Mouse (Mus musculus): ENCODE results near the gene Fam222b. TPM values are rescaled to one million over a fixed set of nuclear protein-coding genes. Genes with fewer than 3 reads are reported as not detected.

Fam222b gene
- polyA plus RNA-seq, 1 experiment from 2014 or later = 17.3 TPM

- no peak overlapping the region for H3K4me2 ChIP-seq (replicated peaks)
- no peak overlapping the region for H3K27ac ChIP-seq (replicated peaks)
- no peak overlapping the region for H3K4me3 ChIP-seq (replicated peaks)
- H3K36me3 ChIP-seq = peaks cover 64% of the 10 kb centered on the region
- no peaks in the 10 kb centered on the region for H3K9me3 ChIP-seq (replicated peaks)
- WGBS = 28% methylated on average over 2 of the region's 2 CpGs
- ATAC-seq (ENCODE audit: insufficient number of reproducible peaks, low FRiP score, low TSS enrichment, low read depth) = no peak
- H3K27me3 ChIP-seq = no peaks in the 10 kb centered on the region
- no peak overlapping the region for H3K9ac ChIP-seq
- peaks cover 52% of the 10 kb centered on the region for H3K4me1 ChIP-seq
Observed at GRCm38 (mm10) chr11:78159096-78159495, 64.6 kb downstream of the Fam222b start.

- ATAC-seq (ENCODE audit: insufficient number of reproducible peaks, low FRiP score, low TSS enrichment, low read depth) = no peak
- H3K27ac ChIP-seq (replicated peaks) = 0 out of 2 replicates have a peak overlapping the region, but pooled peaks have one; percentile 11
- peaks cover 50% of the 10 kb centered on the region for H3K4me1 ChIP-seq
- H3K27me3 ChIP-seq = no peaks in the 10 kb centered on the region
- H3K36me3 ChIP-seq = peaks cover 59% of the 10 kb centered on the region
- no peak overlapping the region for H3K4me3 ChIP-seq (replicated peaks)
- no peaks in the 10 kb centered on the region for H3K9me3 ChIP-seq (replicated peaks)
- H3K4me2 ChIP-seq (replicated peaks) = no peak overlapping the region
- no peak overlapping the region for H3K9ac ChIP-seq
- WGBS = 70% methylated on average over 7 of the region's 7 CpGs
Observed at GRCm38 (mm10) chr11:78159557-78159956, 65.1 kb downstream of the Fam222b start.

- no peaks in the 10 kb centered on the region for H3K9me3 ChIP-seq (replicated peaks)
- no peak overlapping the region for H3K9ac ChIP-seq
- H3K4me1 ChIP-seq = peaks cover 50% of the 10 kb centered on the region
- peak overlapping the region; percentile 11; the same call in 1 of the 2 replicates for H3K27ac ChIP-seq (replicated peaks)
- H3K4me3 ChIP-seq (replicated peaks) = no peak overlapping the region
- no peak for ATAC-seq (ENCODE audit: insufficient number of reproducible peaks, low FRiP score, low TSS enrichment, low read depth)
- WGBS = 78% methylated on average over 18 of the region's 18 CpGs
- no peaks in the 10 kb centered on the region for H3K27me3 ChIP-seq
- H3K36me3 ChIP-seq = peaks cover 55% of the 10 kb centered on the region
- no peak overlapping the region for H3K4me2 ChIP-seq (replicated peaks)
Observed at GRCm38 (mm10) chr11:78160171-78160570, 65.7 kb downstream of the Fam222b start.

- Histone ChIP-seq H3K9me3 (replicated peaks) (no peaks in the 10 kb centered on the region), H3K27ac (replicated peaks) (peak overlapping the region; percentile 11; the same call in 1 of the 2 replicates), H3K27me3 (no peaks in the 10 kb centered on the region), H3K4me1 (peaks cover 51% of the 10 kb centered on the region), H3K36me3 (peaks cover 55% of the 10 kb centered on the region), H3K4me3 (replicated peaks) (no peak overlapping the region), H3K4me2 (replicated peaks) (no peak overlapping the region), H3K9ac (no peak overlapping the region)
- 88% methylated on average over 3 of the region's 3 CpGs for WGBS
- no peak for ATAC-seq (ENCODE audit: insufficient number of reproducible peaks, low FRiP score, low TSS enrichment, low read depth)
Observed at GRCm38 (mm10) chr11:78160675-78161074, 66.2 kb downstream of the Fam222b start.

GRCm38 (mm10) chr11:78161169-78161568, 66.7 kb downstream of the Fam222b start:
- no peak overlapping the region for H3K4me2 ChIP-seq (replicated peaks)
- no peak overlapping the region for H3K9ac ChIP-seq
- H3K27ac ChIP-seq (replicated peaks) = no peak overlapping the region; the same call in 1 of the 2 replicates
- WGBS = 88% methylated on average over 14 of the region's 14 CpGs
- H3K4me1 ChIP-seq = peaks cover 56% of the 10 kb centered on the region
- peaks cover 55% of the 10 kb centered on the region for H3K36me3 ChIP-seq
- H3K27me3 ChIP-seq = no peaks in the 10 kb centered on the region
- H3K9me3 ChIP-seq (replicated peaks) = no peaks in the 10 kb centered on the region
- no peak overlapping the region for H3K4me3 ChIP-seq (replicated peaks)
- ATAC-seq (ENCODE audit: insufficient number of reproducible peaks, low FRiP score, low TSS enrichment, low read depth) = no peak

GRCm38 (mm10) chr11:78161968-78162367, 67.5 kb downstream of the Fam222b start:
- H3K9ac ChIP-seq = no peak overlapping the region
- 31% methylated on average over 4 of the region's 4 CpGs for WGBS
- ATAC-seq (ENCODE audit: insufficient number of reproducible peaks, low FRiP score, low TSS enrichment, low read depth) = no peak
- H3K36me3 ChIP-seq = peaks cover 51% of the 10 kb centered on the region
- peaks cover 62% of the 10 kb centered on the region for H3K4me1 ChIP-seq
- H3K9me3 ChIP-seq (replicated peaks) = no peaks in the 10 kb centered on the region
- H3K4me3 ChIP-seq (replicated peaks) = peak overlapping the region; percentile 94; the same call in 1 of the 2 replicates
- no peaks in the 10 kb centered on the region for H3K27me3 ChIP-seq
- peak overlapping the region; percentile 96 for H3K27ac ChIP-seq (replicated peaks)
- H3K4me2 ChIP-seq (replicated peaks) = peak overlapping the region; percentile 89

- Histone ChIP-seq H3K27ac (replicated peaks) (peak overlapping the region; percentile 96), H3K4me3 (replicated peaks) (peak overlapping the region; percentile 94)
Observed at GRCm38 (mm10) chr11:78162504-78162903, 68.0 kb downstream of the Fam222b start.

GRCm38 (mm10) chr11:78163045-78163444, 68.6 kb downstream of the Fam222b start:
- Histone ChIP-seq H3K9ac (peak overlapping the region; percentile 99), H3K9me3 (replicated peaks) (no peaks in the 10 kb centered on the region), H3K4me2 (replicated peaks) (peak overlapping the region; percentile 89), H3K4me3 (replicated peaks) (peak overlapping the region; percentile 94), H3K27me3 (no peaks in the 10 kb centered on the region), H3K36me3 (peaks cover 44% of the 10 kb centered on the region), H3K4me1 (peaks cover 58% of the 10 kb centered on the region), H3K27ac (replicated peaks) (peak overlapping the region; percentile 96)
- 46% methylated on average over 2 of the region's 2 CpGs for WGBS
- ATAC-seq (ENCODE audit: insufficient number of reproducible peaks, low FRiP score, low TSS enrichment, low read depth) = no peak

More at GRCm38 (mm10) chr11:78162504-78162903, 68.0 kb downstream of the Fam222b start:
- peaks cover 59% of the 10 kb centered on the region for H3K4me1 ChIP-seq
- H3K27me3 ChIP-seq = no peaks in the 10 kb centered on the region
- H3K9ac ChIP-seq = peak overlapping the region; percentile 5; the same call in 1 of the 2 replicates
- no peaks in the 10 kb centered on the region for H3K9me3 ChIP-seq (replicated peaks)
- peaks cover 48% of the 10 kb centered on the region for H3K36me3 ChIP-seq
- H3K4me2 ChIP-seq (replicated peaks) = peak overlapping the region; percentile 89
- WGBS = 38% methylated on average over 6 of the region's 6 CpGs
- ATAC-seq (ENCODE audit: insufficient number of reproducible peaks, low FRiP score, low TSS enrichment, low read depth) = no peak

GRCm38 (mm10) chr11:78163681-78164603, 69.5 kb downstream of the Fam222b start:
- Histone ChIP-seq H3K27me3 (no peaks in the 10 kb centered on the region), H3K36me3 (peaks cover 35% of the 10 kb centered on the region), H3K9me3 (replicated peaks) (no peaks in the 10 kb centered on the region), H3K4me1 (peaks cover 60% of the 10 kb centered on the region), H3K4me2 (replicated peaks) (peak overlapping the region; percentile 89), H3K27ac (replicated peaks) (peak overlapping the region; percentile 96), H3K9ac (peak overlapping the region; percentile 99), H3K4me3 (replicated peaks) (peak overlapping the region; percentile 94)
- ATAC-seq (ENCODE audit: insufficient number of reproducible peaks, low FRiP score, low TSS enrichment, low read depth) = peak; percentile 64
- under 1% methylated on average over 22 of the region's 22 CpGs for WGBS

GRCm38 (mm10) chr11:78164604-78164923, 70.1 kb downstream of the Fam222b start:
- Histone ChIP-seq H3K4me3 (replicated peaks) (peak overlapping the region; percentile 94), H3K9me3 (replicated peaks) (no peaks in the 10 kb centered on the region), H3K36me3 (peaks cover 29% of the 10 kb centered on the region), H3K4me1 (peaks cover 59% of the 10 kb centered on the region), H3K9ac (peak overlapping the region; percentile 99), H3K4me2 (replicated peaks) (peak overlapping the region; percentile 89), H3K27me3 (no peaks in the 10 kb centered on the region), H3K27ac (replicated peaks) (peak overlapping the region; percentile 96)
- WGBS = 0% methylated on average over 14 of the region's 14 CpGs
- ATAC-seq (ENCODE audit: insufficient number of reproducible peaks, low FRiP score, low TSS enrichment, low read depth) = no peak

GRCm38 (mm10) chr11:78164924-78165760, 70.7 kb downstream of the Fam222b start, which contains the start of gene Traf4:
Gene Traf4 (minus strand): TSS chr11:78165589.
- H3K9me3 ChIP-seq (replicated peaks) = no peaks in the 10 kb centered on the region
- H3K4me1 ChIP-seq = peaks cover 54% of the 10 kb centered on the region
- H3K36me3 ChIP-seq = peaks cover 23% of the 10 kb centered on the region
- H3K4me3 ChIP-seq (replicated peaks) = peak within 1 kb of the TSS; percentile 94
- H3K27ac ChIP-seq (replicated peaks) = peak within 1 kb of the TSS; percentile 96
- ATAC-seq (ENCODE audit: insufficient number of reproducible peaks, low FRiP score, low TSS enrichment, low read depth) = peak; percentile 84
- under 1% methylated on average over 77 of the region's 78 CpGs for WGBS
- H3K4me2 ChIP-seq (replicated peaks) = peak within 1 kb of the TSS; percentile 89
- H3K9ac ChIP-seq = peak within 1 kb of the TSS; percentile 99
- H3K27me3 ChIP-seq = no peaks in the 10 kb centered on the region
